Mouse (Mus musculus) A20 (cell line): ENCODE results near the gene Slc17a5.
A peak's percentile ranks its signal among the peaks of the same experiment; 100 is the strongest.
"Not testable (repeated sequence)": the region's sequence is repeated elsewhere in the genome, so short reads cannot be mapped to it uniquely, and the experiment has no call there.

Experiments
- DNase-seq: peaks from one replicate; pipeline ENCODE4 v3.0.0-alpha.2; 2011; ENCODE audit warnings: low read depth, low spot score

The Slc17a5 gene

DNA sequence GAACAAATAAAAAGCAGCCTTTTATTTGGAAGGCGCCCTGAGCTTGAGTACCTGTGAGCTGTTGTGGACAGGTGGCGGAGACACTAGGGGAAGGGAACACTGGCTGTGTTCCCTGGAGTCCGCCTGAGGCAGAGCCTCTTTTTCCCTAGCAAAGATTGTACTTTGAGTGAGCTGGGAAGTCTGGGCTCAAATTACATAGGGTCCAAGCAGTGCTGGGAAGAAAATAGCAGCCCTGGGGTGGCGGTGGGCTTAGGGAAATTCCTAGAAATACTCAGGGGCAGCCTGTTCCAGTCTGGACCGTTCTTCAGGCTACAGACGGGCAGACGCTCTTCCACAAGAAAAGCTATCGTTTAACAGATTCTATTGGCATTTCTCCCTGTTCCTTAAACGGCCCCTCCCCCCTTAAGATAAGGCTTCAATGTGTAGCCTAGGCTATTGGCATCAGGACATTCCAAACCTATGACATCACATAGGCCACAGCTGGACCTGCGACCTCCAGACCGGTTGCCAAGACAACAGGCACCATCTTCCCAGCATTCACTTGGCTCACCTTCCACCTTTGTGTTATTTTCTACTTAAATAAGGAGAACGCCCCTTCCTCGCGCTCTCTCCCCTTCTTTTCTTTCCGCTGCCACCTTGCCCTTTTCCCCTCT lies 67.6 kb downstream of the Slc17a5 start:
- DNase-seq = no peak

DNA sequence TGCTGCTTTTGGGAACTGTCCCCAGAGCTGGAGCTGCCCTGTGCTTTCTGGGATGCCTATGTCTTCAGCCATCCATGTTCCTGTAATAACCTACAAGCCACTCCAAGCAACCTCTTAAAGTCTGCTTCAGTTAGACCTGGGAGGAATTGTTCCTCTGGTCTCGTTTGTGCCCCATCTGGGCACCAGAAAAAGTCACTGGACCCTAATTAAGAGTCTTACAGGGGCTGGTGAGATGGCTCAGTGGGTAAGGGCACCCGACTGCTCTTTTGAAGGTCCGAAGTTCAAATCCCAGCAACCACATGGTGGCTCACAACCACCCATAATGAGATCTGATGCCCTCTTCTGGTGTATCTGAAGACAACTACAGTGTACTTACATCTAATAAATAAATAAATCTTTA lies 70.6 kb downstream of the Slc17a5 start:
- not testable (repeated sequence) for DNase-seq

DNA sequence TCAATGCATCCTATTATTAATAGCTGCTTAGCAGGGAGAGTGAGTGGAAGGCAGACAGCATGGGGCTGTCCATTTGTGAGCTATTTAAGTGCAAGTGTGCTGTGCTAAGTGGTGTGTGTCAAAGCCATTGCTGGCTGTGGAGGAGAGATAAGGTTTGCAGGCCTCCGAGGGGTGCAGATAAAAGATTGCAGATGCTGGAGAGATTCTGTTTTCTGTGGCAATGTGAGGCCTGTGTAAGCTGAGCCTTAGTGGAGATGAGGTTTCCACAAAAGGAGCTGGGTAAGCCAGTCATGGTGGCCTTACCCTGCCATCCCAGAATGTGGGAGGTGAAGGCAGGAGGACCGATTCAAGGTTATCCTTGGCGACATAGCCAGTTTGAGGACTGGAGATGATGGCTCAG lies 71.7 kb downstream of the Slc17a5 start:
- DNase-seq = no peak

DNA sequence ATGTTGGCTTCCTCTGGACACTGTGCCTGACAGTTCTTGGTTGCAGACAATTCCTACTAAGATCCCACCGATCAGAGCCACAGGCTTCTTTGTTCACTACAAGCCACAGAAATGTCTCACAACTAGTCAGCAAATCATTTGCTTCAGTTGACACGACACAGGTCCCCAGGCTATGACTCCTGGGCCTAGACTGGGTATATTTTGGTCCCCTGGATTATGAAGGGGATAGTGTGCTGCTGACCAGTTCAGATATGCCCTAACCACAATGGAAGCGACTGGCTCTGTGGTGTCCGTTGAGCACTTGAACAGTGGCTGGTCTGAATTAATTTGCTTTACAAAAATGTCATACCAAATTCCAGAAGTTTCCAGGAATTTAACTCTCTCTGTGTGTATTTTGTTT lies 73.2 kb downstream of the Slc17a5 start:
- no peak for DNase-seq

DNA sequence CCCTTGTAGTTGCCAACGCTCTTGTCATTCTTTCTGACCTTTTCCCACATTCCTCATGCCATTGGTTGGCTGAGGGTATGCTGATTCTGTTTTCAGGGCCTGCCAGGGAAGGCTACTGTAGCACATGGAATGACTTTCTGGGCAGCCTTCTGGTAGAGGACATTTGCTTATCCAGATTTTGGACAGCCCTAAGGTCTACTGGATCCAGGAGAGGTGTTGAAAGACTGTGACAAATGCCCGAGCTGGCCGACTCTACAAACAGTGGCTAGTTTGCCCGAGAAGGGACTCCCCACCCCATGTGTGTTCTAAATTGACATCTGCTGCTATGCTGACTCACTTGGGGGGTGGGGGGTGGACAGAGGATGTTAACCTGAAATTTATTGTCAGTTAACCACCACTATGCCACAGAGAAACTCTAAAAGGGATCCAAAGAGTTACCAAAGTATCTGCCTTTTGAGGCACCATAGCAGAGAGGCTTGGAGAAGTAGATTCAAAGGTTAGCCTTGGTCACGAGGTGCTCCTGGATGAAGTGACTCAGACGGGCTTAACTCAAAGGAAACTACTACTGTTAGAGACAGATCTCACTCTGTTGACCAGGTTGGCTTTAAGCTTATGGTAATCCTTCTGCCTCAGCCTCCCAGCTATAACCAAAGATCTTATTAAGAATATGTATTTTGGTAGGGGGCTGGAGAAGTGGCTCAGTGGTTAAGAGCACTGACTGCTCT lies 73.9 kb downstream of the Slc17a5 start:
- peak; percentile 45 for DNase-seq

DNA sequence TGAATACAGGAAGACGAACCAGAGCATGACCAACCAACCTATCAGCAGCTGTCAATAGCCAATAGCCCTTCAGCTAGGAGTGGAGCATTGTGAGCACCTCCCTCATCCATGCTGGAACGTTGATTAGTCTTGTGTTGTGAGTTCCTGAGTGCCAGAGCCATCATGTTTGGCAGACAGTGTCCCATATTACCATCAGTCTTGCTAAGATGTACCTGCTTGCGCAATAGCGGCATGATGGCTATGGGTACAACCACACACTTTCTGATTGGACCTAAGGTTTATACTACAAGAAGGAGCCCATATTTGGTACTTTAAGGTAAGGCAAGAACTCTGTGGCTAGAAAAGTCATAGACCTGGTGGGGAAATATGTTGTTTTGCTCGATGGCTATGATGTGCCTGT lies 76.1 kb downstream of the Slc17a5 start:
- no peak for DNase-seq

DNA sequence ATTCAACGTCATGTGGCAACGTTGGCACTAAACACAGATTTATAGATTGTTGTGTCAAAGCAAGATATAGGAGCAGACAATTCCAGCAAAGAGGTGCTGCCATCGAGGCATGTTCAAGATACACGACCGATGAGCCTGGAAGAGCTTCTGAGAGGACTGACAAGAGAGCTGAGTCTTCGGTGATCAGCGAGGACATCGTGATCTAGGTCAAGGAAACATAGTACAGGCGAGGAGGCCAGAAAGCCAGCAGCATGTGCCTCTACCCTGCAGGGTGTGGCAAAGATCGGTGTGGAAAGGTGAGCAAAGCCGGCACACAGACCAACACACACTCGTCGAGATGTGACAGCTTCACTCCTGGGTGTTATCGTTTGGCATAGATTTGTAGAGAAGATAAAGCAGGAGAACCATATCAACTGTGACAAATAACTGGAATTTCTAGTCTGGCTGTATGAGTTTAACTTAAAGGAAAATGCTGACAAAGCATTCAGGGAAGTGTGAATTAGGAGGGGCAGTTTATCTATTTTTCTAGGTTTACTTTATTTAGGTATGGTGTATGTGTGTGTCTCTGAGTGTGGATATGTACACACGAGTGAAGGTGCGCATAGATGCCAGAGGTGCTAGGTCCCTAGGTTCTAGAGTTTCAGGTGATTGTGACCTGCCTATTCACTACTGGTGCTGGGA lies 79.6 kb downstream of the Slc17a5 start:
- no peak for DNase-seq

DNA sequence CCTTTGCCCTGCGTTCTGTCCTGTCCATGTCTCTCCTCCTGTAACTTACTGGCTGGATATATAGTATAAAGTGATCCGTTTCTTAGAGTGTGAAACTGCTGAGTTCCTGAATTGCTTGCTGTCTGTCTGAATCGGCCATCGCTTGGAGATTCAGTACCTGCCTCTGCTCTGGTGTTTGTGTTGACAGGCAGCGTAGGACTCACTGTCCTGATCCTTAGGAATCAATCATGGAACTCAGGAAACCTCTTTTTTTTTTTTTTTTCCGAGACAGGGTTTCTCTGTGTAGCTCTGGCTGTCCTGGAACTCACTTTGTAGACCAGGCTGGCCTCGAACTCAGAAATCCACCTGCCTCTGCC lies 81.1 kb downstream of the Slc17a5 start:
- DNase-seq = no peak

DNA sequence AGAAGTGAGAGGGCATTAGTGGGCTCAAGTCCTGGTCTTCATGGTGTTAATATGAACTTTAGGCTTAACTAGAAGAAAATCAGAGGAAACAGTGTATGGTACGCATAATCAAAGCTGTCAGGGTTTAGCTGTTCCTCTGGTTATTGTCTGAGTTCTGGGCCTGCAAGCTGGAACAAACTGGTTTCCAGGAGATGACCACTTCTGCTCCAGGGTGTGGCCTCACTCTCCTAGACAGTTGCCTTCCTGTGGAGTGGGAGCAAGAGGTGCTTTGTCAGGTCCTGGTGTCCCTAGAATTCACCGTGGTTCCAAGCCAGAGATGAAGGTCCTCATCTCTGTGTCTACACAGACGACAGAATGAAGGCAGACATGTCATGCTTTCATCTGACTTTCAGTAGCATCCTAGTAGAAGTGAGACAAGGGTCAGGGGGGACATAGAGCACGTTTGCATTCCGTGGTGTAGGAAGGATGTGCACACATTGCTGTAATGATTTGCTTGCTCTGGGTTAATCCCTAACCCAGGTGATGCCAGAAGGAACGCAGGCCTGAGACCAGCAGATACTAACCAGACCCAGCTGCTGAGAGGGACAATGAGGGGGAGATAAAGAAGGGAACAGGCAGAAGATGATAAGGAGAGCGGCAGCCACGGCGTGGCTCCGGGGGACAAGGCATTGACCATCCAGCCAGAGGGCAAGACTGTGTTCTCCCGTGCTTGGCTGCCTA lies 81.7 kb downstream of the Slc17a5 start:
- no peak for DNase-seq

DNA sequence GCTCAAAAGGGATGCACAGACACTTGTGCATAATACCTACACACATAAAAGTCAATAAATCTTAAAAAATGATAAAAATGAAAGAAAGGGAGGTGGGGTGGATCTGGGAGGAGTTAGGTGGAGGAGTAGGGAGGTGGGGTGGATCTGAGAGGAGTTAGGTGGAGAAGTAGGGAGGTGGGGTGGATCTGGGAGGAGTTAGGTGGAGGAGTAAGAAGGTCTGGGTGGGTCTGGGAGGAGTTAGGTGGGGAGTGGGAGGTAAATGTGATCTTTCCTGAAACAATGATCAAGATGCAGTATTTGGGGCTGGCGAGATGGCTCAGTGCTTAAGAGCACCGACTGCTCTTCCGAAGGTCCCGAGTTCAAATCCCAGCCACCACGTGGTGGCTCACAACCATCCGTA lies 82.6 kb downstream of the Slc17a5 start:
- no peak for DNase-seq

DNA sequence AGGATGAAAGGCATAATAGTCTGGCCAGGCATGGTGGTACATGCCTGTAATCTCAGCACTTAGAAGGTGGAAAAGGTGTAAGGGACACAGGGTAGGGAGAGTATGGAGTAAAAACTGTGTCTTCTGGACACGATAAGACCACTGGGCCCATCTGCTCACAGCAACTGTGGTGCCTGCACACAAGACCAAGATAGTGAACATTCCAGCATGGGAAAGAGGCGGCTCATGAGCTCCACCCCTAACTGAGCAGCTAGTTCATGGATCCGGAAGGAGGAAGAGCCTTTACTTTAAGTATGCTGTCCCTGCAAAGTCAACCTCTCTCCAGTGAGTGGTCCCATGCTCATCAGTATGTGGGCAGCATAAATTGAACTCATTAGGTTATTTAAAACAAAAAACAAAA lies 83.2 kb downstream of the Slc17a5 start:
- DNase-seq = no peak

DNA sequence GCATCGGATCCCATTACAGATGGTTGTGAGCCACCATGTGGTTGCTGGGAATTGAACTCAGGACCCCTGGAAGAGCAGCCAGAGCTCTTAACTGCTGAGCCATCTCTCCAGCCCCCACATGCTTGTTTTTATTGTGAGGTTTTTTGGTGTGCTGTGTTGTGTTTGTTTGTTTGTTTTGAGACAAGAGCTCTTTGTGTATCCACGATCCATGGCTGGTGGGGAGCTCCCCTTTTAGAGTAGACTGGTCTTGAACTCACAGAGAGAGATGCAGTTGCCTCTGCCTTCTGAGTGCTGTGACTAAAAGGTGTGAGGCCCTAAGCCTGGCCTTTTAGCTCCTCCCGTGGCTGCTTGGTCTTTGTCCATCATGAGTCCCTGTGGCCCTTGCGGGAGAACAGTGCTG lies 83.7 kb downstream of the Slc17a5 start:
- no peak for DNase-seq

DNA sequence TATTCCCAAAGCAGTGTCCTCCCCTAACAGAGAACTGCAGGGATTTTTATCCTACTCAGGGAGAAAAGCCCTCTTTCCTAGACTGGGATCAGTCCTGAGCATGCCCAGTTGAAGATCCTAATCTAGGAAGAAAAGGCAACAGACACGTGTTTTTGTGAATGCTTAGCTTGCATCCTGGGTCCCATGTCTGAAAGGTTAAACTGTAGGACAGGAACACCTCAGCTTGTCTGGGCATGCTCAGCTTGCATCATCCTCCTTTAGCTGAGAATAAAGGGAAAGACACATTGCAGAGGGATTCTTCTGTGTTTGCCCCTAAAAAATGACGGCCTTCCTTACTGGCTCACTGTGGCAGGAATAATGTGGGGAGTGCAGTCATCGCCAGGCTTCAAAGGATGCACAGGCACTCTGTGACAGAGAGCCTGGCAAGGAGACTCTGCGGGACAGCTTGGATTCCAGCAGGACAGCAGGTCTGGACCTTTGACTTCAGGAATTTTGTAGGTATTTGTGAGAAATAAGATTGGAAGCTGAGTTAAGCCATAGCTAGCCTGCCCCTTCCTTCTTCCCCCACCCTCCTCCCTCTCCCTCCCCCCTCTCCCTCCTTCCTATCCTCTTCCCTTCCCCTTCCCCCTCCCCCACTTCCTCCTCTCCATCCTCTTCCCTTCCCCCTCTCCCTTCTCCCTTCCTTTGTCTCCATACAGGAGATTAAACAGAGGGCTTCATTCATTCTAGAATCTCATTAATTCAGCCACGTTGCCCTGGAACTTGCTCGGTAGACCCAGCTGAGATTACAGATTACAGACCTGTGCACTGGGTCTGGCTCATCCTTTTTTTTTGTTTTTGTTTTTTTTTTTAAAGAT lies 84.4 kb downstream of the Slc17a5 start:
- no peak for DNase-seq

DNA sequence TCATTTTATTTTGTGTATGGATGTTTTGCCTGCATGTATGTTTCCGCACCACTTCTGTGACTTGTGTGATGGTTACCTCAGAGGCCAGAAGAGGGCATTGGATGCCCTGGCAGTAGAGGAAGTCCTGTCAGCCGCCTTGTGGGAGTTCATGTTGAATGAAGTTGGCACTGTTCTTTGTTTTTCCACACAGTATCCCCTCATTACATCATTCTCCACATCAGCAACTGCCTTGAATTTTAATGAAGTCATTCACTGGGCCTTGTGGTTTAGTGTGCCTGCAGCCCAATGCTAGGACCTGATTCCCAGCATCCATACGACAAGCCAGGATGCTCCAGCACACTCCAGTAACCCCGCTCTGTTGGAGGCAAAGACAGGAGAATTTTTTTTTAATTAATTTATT lies 86.6 kb downstream of the Slc17a5 start:
- no peak for DNase-seq

DNA sequence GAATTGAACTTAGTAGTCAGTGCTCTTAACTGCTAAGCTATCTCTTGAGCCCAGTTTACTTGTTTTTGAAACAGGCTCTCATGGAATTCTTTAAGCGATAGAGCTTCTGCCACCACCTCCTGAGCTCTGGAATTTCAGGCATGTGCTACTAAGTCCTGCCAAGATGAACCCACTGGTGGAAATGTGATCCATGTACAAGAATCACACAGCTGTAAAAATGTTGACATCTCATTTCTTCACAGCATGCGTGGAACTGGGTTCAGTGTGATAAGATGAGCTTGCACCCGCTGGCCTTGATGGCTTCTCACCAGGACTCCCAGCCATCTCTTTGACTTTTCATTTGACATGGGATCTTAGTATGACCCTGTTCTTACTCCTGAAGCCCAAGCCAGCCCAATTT lies 87.5 kb downstream of the Slc17a5 start:
- no peak for DNase-seq

DNA sequence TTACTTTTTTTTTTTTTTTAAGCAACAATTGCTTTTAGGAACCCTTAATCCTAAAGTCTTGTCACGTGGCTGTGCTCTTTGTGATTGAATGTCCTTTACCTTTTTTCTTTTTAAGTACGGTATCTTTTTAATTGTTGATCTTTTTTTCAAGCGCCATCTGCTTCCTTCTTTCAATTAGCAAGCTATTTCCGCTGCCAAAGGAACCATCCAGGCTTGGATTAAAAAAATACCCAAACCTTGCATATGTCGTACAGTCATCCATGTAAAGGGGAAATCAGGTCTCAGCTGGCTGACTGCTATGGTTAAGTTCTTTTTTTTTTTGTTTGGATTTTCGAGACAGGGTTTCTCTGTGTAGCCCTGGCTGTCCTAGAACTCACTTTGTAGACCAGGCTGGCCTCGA lies 94.7 kb downstream of the Slc17a5 start:
- no peak for DNase-seq

DNA sequence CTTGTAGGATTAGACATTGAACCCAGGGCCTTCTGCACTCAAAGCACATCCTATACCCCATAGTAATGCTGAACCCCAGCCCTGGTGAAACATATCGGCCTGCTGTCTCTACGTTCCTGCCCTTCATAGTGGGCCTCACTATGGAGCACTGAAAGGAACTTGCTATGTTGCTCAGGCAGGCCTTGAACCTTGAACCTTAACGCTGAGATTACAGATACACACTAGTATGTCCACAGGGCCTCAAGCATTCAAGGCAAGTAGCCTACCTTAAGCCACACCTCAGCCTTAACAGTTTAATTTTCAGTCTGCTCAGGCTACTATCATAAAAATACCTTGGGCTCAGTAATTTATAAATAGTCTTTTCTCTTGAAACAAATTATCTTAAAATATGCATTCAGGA lies 95.6 kb downstream of the Slc17a5 start:
- no peak for DNase-seq

DNA sequence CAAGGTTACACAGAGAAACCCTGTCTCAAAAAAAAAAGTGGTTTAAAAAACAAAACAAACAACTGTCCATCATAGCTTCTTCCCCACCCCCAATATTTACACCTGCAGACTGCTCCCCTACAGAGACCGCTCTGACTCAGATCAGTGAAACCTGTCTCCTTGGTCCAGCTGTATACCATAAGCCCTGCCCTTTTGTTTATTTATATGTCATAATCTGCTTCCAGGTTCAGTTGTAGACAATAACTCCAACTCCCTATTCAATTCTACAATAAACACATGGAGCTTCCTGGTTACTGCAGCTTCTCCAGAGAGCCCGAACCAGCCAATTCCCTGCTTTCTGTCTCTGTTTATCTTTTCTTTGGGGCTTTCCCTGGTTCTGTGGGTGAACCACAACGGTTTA lies 96.7 kb downstream of the Slc17a5 start:
- peak; percentile 83 for DNase-seq

DNA sequence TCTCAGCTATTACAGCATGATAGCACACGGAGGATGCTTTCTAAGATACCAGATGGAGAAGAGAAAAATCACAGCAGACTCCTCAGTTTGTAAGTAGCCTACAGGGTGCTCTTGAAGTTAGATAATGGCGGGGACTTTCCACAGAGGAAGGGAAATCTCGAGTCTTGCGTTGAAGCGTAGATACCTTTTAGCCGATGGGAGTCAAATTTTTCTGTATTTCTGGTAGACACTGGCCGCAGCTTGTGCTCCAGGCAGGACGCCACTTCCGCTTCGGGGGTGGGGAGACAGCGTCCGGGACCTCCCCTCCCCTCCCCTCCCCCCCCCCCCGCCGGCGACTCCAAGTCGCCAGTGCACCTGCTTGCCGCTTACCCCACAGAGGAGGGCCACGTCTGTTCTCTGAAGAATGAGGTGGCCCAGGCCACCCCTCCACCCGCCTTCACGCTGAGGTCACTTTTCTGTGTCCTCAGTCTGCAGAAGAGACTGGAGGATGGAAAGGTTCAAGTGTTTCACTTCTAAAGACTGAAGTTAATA lies 98.9 kb downstream of the Slc17a5 start, which contains the start of gene Eef1a1:
Gene Eef1a1 (minus strand): TSS at position 262 of the 531 bp plus-strand sequence.
- peak; percentile 91 for DNase-seq

DNA sequence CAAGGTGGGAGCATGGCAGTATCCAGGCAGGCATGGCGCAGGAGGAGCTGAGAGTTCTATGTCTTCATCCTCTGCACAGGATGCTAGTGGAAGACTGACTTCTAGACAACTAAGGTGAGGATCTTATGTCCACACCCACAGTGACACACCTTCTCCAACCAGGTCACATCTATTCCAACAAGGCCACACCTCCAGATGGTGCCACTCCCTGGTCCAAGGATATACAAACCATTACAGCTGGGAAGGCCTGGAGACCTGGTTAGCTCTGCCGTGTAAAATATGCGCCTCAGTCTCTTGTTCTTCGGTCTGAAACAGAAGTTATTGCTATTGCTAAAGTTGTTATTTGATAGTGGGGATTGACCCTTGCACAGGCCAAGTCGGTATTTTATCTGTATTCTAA lies 99.8 kb downstream of the Slc17a5 start:
- peak; percentile 51 for DNase-seq
